Mouse (Mus musculus): ENCODE results near the gene Sirt3.

DNA sequence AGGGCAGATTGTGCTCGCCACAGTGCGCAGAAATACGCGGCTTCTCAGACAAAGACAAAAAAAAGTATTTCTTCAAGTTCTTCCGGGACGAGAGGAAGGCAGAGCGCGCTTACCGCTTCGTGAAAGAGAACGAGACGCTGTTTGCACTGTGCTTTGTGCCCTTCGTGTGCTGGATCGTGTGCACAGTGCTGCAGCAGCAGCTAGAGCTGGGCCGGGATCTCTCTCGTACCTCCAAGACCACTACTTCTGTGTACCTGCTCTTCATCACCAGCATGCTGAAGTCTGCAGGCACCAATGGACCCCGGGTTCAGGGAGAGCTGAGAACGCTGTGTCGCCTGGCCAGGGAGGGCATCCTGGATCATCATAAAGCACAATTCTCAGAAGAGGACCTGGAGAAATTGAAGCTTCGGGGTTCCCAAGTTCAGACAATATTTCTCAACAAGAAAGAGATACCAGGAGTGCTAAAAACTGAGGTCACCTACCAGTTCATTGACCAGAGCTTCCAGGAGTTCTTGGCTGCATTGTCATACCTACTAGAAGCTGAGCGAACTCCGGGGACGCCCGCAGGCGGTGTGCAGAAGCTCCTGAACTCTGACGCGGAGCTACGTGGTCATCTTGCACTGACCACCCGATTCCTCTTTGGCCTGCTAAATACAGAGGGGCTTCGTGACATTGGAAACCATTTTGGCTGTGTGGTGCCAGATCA lies 41.1 kb upstream of the Sirt3 start:
- TF ChIP-seq CTCF (IDR thresholded peaks at IDR 0.05; ENCODE audit: low read depth) (no peak), EP300 (IDR thresholded peaks at IDR 0.05; ENCODE audit: low read depth) (no peak)
